Mouse (Mus musculus) embryonic fibroblast, embryonic 13.5 days (primary cell): ENCODE results near the gene Galns.

Source experiments
- CTCF ChIP-seq: IDR thresholded peaks from 2 replicates; pipeline ENCODE4 v1.5.1; 2011; ENCODE audit warnings: mild to moderate bottlenecking, control low read depth, low read length, moderate library complexity, borderline replicate concordance; ENCODE audit not compliant: insufficient read depth
- POLR2A ChIP-seq: IDR thresholded peaks from 2 replicates; pipeline ENCODE4 v1.6.1; 2011; ENCODE audit warnings: low read depth, mild to moderate bottlenecking, control low read depth, low read length, moderate library complexity

DNA sequence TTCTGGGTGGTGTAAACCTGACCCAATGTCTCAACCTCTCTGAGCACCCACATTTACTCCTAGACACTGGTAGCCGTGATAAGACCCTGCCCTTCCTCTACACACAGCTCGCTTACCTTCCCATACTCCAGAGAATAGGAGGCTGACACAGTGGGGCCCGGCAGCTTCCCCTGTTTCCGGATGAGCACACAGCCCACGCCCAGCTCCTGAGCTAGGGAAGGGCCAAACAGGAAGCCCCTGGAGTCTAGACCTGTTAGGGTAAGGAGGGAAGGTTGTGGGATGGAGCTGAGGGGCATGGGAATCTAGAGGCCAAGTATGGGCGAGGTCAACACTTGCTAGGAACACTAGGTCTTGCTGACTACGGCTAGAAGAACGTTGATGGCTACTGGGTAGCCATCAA is 36.0 kb downstream of the Galns start:
- TF ChIP-seq CTCF (no peak), POLR2A (no peak)
